Comparison of ENCODE assay signal across 14 mouse cellular contexts in the genomic region with DNA sequence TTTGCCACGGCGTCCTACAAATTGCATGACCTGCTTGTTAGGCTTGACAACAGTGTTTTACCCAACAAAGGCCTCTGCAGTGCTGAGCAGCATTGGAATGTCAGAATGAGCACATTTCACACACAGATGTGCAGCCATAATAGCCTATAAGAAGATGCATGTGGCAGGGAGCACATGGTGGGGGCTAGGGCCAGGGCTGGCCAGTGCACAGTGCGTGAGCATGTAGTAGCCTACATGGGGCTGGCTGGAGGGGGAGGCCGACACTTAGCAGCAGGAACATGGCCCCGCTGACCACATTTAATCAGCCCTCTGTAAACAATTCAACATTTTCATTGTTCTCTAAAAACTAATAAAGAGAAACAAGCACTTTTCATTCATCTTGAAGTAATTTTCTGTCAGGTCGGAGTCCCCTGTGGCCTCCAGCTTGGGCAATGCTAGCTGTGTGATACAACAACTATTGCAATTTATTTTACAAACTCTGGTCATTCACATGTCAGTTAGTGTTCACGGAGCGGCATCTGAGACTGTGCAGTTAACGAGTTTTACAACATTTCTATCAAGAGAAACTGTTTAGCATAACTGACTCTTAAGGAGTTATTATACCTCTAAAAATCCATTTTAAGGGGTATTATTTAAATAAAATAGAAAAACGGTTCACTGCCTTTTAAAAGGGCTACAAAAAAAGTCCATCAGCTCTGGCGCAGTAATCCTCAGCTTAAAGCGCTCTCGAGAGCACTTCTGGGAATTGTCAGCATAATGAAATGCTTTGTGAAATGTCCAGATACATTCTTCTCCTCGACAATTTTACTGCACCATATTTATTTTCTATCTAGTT.
DNase-seq lines count a peak whose midpoint lies in the region; ATAC-seq and TF ChIP-seq lines count a peak whose summit lies in the region.
"Had no signal": no experiment of that assay in that cellular context is flagged by ENCODE, and none has a peak within 500 bp of the region (broad histone marks: within the 10 kb centered on the region; RNA-seq: fewer than 3 reads in every experiment).

No protein-coding gene starts in this region.

- H3K27me3 ChIP-seq in forebrain, embryonic 16.5 days (replicated peaks; ENCODE audit: control insufficient read depth, insufficient read depth, low read length) = no peaks in the 10 kb centered on the region
- H3K27me3 ChIP-seq in limb, embryonic 15.5 days = no peaks in the 10 kb centered on the region
- H3K27me3 ChIP-seq: heart, embryonic 13.5 days; liver, embryonic 15.5 days had no signal

- ATAC-seq in forebrain, embryonic 16.5 days = peak; percentile 67
- no peak for ATAC-seq in limb, embryonic 15.5 days (ENCODE audit: insufficient number of reproducible peaks, low FRiP score, low TSS enrichment, low read depth)

- intact Hi-C loops in left cerebral cortex, adult 2 months (cut with DNase I) = no loop called here
- intact Hi-C loops in left cerebral cortex, postnatal 4 days (cut with DNase I) = loop anchor here (10.0 kb wide), 1 partner anchor 241 kb away; no protein-coding TSS in a partner anchor
- intact Hi-C loops in gastrocnemius, postnatal 14 days (cut with DNase I; ENCODE audit: low total_unique reads) = no loop called here

- H3K36me3 ChIP-seq in forebrain, embryonic 16.5 days (ENCODE audit: control insufficient read depth, insufficient read depth) = no peaks in the 10 kb centered on the region
- no peaks in the 10 kb centered on the region for H3K36me3 ChIP-seq in limb, embryonic 15.5 days
- H3K36me3 ChIP-seq: heart, embryonic 13.5 days; liver, embryonic 15.5 days had no signal

- H3K4me3 ChIP-seq in left cerebral cortex, adult 2 months = peak overlapping the region; percentile 21
- H3K4me3 ChIP-seq in forebrain, embryonic 16.5 days (replicated peaks; ENCODE audit: low read length) = 0 out of 2 replicates have a peak overlapping the region, but pooled peaks have one; percentile 14
- H3K4me3 ChIP-seq in limb, embryonic 15.5 days = no peak overlapping the region
- H3K4me3 ChIP-seq: erythroblast, embryonic 14.5 days; heart, embryonic 13.5 days; liver, embryonic 15.5 days had no signal

- no peak overlapping the region for H3K27ac ChIP-seq in left cerebral cortex, adult 2 months
- no peak overlapping the region for H3K27ac ChIP-seq in forebrain, embryonic 16.5 days (ENCODE audit: low read length)
- no peak overlapping the region for H3K27ac ChIP-seq in limb, embryonic 15.5 days
- H3K27ac ChIP-seq: heart, embryonic 13.5 days; liver, embryonic 15.5 days had no signal

- WGBS in forebrain, embryonic 16.5 days = 4% methylated on average over 14 of the region's 14 CpGs
- WGBS in limb, embryonic 15.5 days = 32% methylated on average over 14 of the region's 14 CpGs

- TF ChIP-seq CTCF in left cerebral cortex, adult 2 months (IDR thresholded peaks at IDR 0.05) = no peak

- peak overlapping the region; percentile 39 for H3K4me2 ChIP-seq in forebrain, embryonic 16.5 days (ENCODE audit: low read length)
- peak overlapping the region; percentile 22; the same call in 1 of the 2 replicates for H3K4me2 ChIP-seq in limb, embryonic 15.5 days
- H3K4me2 ChIP-seq: heart, embryonic 13.5 days; liver, embryonic 15.5 days had no signal

- no peaks in the 10 kb centered on the region for H3K9me3 ChIP-seq in forebrain, embryonic 16.5 days (ENCODE audit: control insufficient read depth, low read length)
- H3K9me3 ChIP-seq in limb, embryonic 15.5 days = no peaks in the 10 kb centered on the region
- H3K9me3 ChIP-seq: heart, embryonic 13.5 days; liver, embryonic 15.5 days had no signal

- H3K9ac ChIP-seq in forebrain, embryonic 16.5 days (replicated peaks; ENCODE audit: low read depth, low read length) = peak overlapping the region; percentile 19; the same call in 1 of the 2 replicates
- H3K9ac ChIP-seq in limb, embryonic 15.5 days = no peak overlapping the region
- H3K9ac ChIP-seq: heart, embryonic 13.5 days; liver, embryonic 15.5 days had no signal

- no peak for DNase-seq in left cerebral cortex, adult 2 months (ENCODE audit: extremely low spot score in 1 of 2, low spot score in 2 of 2)
- no peak for DNase-seq in left cerebral cortex, postnatal 4 days
- peak; percentile 87 for DNase-seq in retina, embryonic 14.5 days (ENCODE audit: low spot score)
- DNase-seq in gastrocnemius, postnatal 14 days = no peak
- DNase-seq in left cerebral cortex, adult 18-20 months (ENCODE audit: low spot score in 2 of 2) = no peak
- DNase-seq in layer of hippocampus, adult 9-10 months (ENCODE audit: low spot score) = no peak
- DNase-seq: kidney, postnatal 36 days; right cerebral cortex, postnatal 14 days; thymus, postnatal 14 days had no signal

- peaks cover 10% of the 10 kb centered on the region for H3K4me1 ChIP-seq in forebrain, embryonic 16.5 days (replicated peaks; ENCODE audit: control insufficient read depth, insufficient read depth, low read length)
- peaks cover 5% of the 10 kb centered on the region; the same call in 1 of the 2 replicates for H3K4me1 ChIP-seq in limb, embryonic 15.5 days
- H3K4me1 ChIP-seq: liver, embryonic 15.5 days had no signal
